Mouse (Mus musculus) CH12.LX (cell line): ENCODE measurements around the gene Adora1. TPM values are rescaled to one million over a fixed set of nuclear protein-coding genes. Genes with fewer than 3 reads are reported as not detected.

Experiments
- DNase-seq: peaks from one replicate; pipeline ENCODE4 v3.0.0-alpha.2; 2013; ENCODE audit errors: extremely low read depth
- H3K27ac ChIP-seq: 2 replicates; pipeline ENCODE4 v1.5.1; 2012; ENCODE audit warnings: low read depth, mild to moderate bottlenecking, control low read depth, moderate library complexity; ENCODE audit not compliant: insufficient read depth
- H3K27me3 ChIP-seq: replicated peaks from 2 replicates; pipeline ENCODE3; 2012; ENCODE audit warnings: inconsistent platforms
- H3K36me3 ChIP-seq, 2 experiments: replicated peaks in 1 of 2; 2 replicates each; pipeline versions ENCODE3 to v1.6.1; 2012; ENCODE audit warnings: inconsistent platforms in 1 of 2, low read length in 1 of 2, mild to moderate bottlenecking in 1 of 2, mixed read lengths in 1 of 2, moderate library complexity in 1 of 2; ENCODE audit not compliant: control insufficient read depth in 1 of 2, insufficient read depth in 1 of 2
- H3K4me1 ChIP-seq, 2 experiments: 2 replicates each; pipeline ENCODE4 v1.6.1; 2012; ENCODE audit warnings: inconsistent platforms in 1 of 2, moderate library complexity in 1 of 2; ENCODE audit not compliant: insufficient read depth in 2 of 2, control insufficient read depth in 1 of 2
- H3K4me2 ChIP-seq: 2 replicates; pipeline ENCODE4 v1.6.1; 2012; ENCODE audit warnings: low read depth, mild to moderate bottlenecking, control low read depth; ENCODE audit not compliant: poor library complexity, insufficient read depth, severe bottlenecking
- H3K4me3 ChIP-seq, 3 experiments: fragments of 150-350 bp in 1 of 3; sonication (generic) in 1 of 3; replicated peaks in 1 of 3; 2 replicates each; pipeline versions ENCODE3 to v1.5.1; 2011 to 2012; ENCODE audit warnings: low read depth in 2 of 3, low read length in 2 of 3, mild to moderate bottlenecking in 2 of 3, moderate library complexity in 2 of 3, control low read depth in 1 of 3, improper control_type of control experiment in 1 of 3, inconsistent platforms in 1 of 3, mixed read lengths in 1 of 3; ENCODE audit not compliant: poor library complexity in 1 of 3
- H3K79me2 ChIP-seq: replicated peaks from 2 replicates; pipeline ENCODE4 v1.6.1; 2012; ENCODE audit warnings: mild to moderate bottlenecking, moderate library complexity; ENCODE audit not compliant: control insufficient read depth, poor library complexity, insufficient read depth, severe bottlenecking; ENCODE audit errors: extremely low read depth
- H3K9ac ChIP-seq: 2 replicates; pipeline ENCODE4 v1.6.1; 2012; ENCODE audit warnings: low read depth, mild to moderate bottlenecking, control low read depth, moderate library complexity; ENCODE audit not compliant: insufficient read depth
- H3K9me3 ChIP-seq: replicated peaks from 2 replicates; pipeline ENCODE3; 2012; ENCODE audit warnings: low read length, inconsistent platforms, mixed read lengths
- BHLHE40 ChIP-seq: IDR thresholded peaks from 2 replicates; pipeline ENCODE4 v1.6.1; 2011; ENCODE audit warnings: mild to moderate bottlenecking, low read depth, low read length, improper control_type of control experiment
- CTCF ChIP-seq, 2 experiments: IDR thresholded peaks in 1 of 2; conservative IDR thresholded peaks in 1 of 2; 2 replicates each; pipeline ENCODE4 v1.5.1; 2011 to 2012; ENCODE audit warnings: low read depth in 2 of 2, low read length in 2 of 2, improper control_type of control experiment in 1 of 2, inconsistent platforms in 1 of 2, mild to moderate bottlenecking in 1 of 2, moderate library complexity in 1 of 2
- E2F4 ChIP-seq: IDR thresholded peaks from 2 replicates; pipeline ENCODE4 v1.6.1; 2011; ENCODE audit warnings: low read depth, low read length, improper control_type of control experiment; ENCODE audit not compliant: insufficient replicate concordance
- HCFC1 ChIP-seq: IDR thresholded peaks from 2 replicates; pipeline ENCODE4 v1.6.1; 2012; ENCODE audit warnings: low read depth, mild to moderate bottlenecking, inconsistent platforms, low read length, improper control_type of control experiment
- JUND ChIP-seq: conservative IDR thresholded peaks from 2 replicates; pipeline ENCODE4 v1.6.1; 2011; ENCODE audit warnings: low read depth, low read length, improper control_type of control experiment
- MEF2A ChIP-seq: IDR thresholded peaks from 2 replicates; pipeline ENCODE4 v1.6.1; 2014; ENCODE audit warnings: low read depth, mild to moderate bottlenecking, inconsistent platforms, low read length, improper control_type of control experiment, borderline replicate concordance
- NRF1 ChIP-seq: IDR thresholded peaks from 2 replicates; pipeline ENCODE4 v1.6.1; 2014; ENCODE audit warnings: low read depth, mild to moderate bottlenecking, inconsistent platforms, low read length, improper control_type of control experiment, moderate library complexity
- PAX5 ChIP-seq: IDR thresholded peaks from 2 replicates; pipeline ENCODE4 v1.6.1; 2012; ENCODE audit warnings: low read length, inconsistent platforms, mixed read lengths
- POLR2A ChIP-seq: IDR thresholded peaks from 2 replicates; pipeline ENCODE4 v1.6.1; 2011; ENCODE audit warnings: low read depth, mild to moderate bottlenecking, improper control_type of control experiment, low read length
- POLR2AphosphoS2 ChIP-seq: IDR thresholded peaks from 2 replicates; pipeline ENCODE4 v1.6.1; 2011; ENCODE audit warnings: low read depth, low read length, improper control_type of control experiment
- RCOR1 ChIP-seq: conservative IDR thresholded peaks from 2 replicates; pipeline ENCODE4 v1.6.1; 2012; ENCODE audit warnings: low read depth, mild to moderate bottlenecking, inconsistent platforms, low read length, improper control_type of control experiment
- SMC3 ChIP-seq: IDR thresholded peaks from 2 replicates; pipeline ENCODE4 v1.6.1; 2011; ENCODE audit warnings: low read depth, low read length, improper control_type of control experiment
- TCF12 ChIP-seq: IDR thresholded peaks from 2 replicates; pipeline ENCODE4 v1.6.1; 2014; ENCODE audit warnings: low read depth, mild to moderate bottlenecking, inconsistent platforms, low read length, improper control_type of control experiment
- ZNF384 ChIP-seq: IDR thresholded peaks from 2 replicates; pipeline ENCODE4 v1.6.1; 2012; ENCODE audit warnings: low read depth, low read length, improper control_type of control experiment, inconsistent platforms
- dilution Hi-C: fragments of 300-500 bp; cut with MboI; formaldehyde crosslinking; loops from 2 replicates; pipeline ENCODE4 v1.14.3; 2020; ENCODE audit warnings: low sequenced_read_pairs; ENCODE audit not compliant: extremely low pct_unique_long_range_greater_than_20kb, extremely low pct_ligation_motif_present
- in situ Hi-C: fragments of 300-500 bp; cut with MboI; formaldehyde crosslinking; loops from 3 replicates; pipeline ENCODE4 v1.14.3; 2019; ENCODE audit warnings: low sequenced_read_pairs, low pct_ligation_motif_present, low pct_unique_long_range_greater_than_20kb, mixed read lengths
- polyA plus RNA-seq: library from polyadenylated mRNA; unstranded; fragments of >175 nt; gene quantifications from 2 replicates; pipeline ENCODE4 v1.2.1, GENCODE M21; 2012; ENCODE audit warnings: low read depth; ENCODE audit not compliant: insufficient read length
- total RNA-seq, 2 experiments: library from RNA; depleted of rRNA; stranded (reverse); fragments of 300-350 nt in 1 of 2; fragments of >200 nt in 1 of 2; gene quantifications; 2 replicates each; pipeline ENCODE4 v1.2.3; 2012 to 2014

Adora1 gene
- total and polyA plus RNA-seq, 3 experiments = 0.20 TPM; not detected in 2

DNA sequence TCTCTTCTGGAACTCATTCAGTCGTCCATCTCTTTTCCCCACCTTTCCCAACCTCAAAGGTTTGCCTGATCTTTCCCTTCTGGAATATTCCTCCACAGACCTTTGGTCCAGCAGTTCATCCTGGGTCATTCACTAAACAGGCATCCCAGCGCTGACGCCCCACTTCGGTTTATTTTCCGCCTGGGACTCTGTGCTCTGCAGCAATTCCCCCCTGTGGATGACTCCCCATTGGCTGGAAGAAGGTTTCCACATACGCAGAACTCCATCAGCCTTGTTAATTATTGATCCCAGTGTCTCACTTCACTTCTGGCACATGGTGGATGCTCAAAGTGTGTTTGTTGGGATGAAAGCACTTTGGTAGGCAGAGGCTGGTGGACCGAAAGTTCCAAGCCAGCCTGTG, 71.8 kb downstream of the Adora1 start:
- H3K4me1 ChIP-seq = 0 out of 4 replicates have a peak, but pooled peaks cover 0 to 3% of the 10 kb centered on the region in 2 experiments
- in situ Hi-C loops (no loop called here), dilution Hi-C loops (no loop called here)
- no peaks in the 10 kb centered on the region for H3K79me2 ChIP-seq
- H3K27me3 ChIP-seq = no peaks in the 10 kb centered on the region
- TF ChIP-seq MEF2A (no peak), JUND (no peak), RCOR1 (no peak), HCFC1 (no peak), E2F4 (no peak), CTCF (conservative IDR thresholded peaks at IDR 0.05 in 1 of 2, IDR thresholded peaks at IDR 0.05 in 1 of 2; ENCODE audit: low read depth in 2 of 2, low read length in 2 of 2) (no peak), ZNF384 (no peak), POLR2AphosphoS2 (no peak), SMC3 (no peak), NRF1 (no peak), TCF12 (no peak)
- no peak overlapping the region for H3K9ac ChIP-seq
- H3K9me3 ChIP-seq = no peaks in the 10 kb centered on the region
- H3K27ac ChIP-seq = no peak overlapping the region
- H3K4me2 ChIP-seq = no peak overlapping the region
- DNase-seq = no peak
- H3K4me3 ChIP-seq = no peak overlapping the region
- H3K36me3 ChIP-seq = no peaks in the 10 kb centered on the region

DNA sequence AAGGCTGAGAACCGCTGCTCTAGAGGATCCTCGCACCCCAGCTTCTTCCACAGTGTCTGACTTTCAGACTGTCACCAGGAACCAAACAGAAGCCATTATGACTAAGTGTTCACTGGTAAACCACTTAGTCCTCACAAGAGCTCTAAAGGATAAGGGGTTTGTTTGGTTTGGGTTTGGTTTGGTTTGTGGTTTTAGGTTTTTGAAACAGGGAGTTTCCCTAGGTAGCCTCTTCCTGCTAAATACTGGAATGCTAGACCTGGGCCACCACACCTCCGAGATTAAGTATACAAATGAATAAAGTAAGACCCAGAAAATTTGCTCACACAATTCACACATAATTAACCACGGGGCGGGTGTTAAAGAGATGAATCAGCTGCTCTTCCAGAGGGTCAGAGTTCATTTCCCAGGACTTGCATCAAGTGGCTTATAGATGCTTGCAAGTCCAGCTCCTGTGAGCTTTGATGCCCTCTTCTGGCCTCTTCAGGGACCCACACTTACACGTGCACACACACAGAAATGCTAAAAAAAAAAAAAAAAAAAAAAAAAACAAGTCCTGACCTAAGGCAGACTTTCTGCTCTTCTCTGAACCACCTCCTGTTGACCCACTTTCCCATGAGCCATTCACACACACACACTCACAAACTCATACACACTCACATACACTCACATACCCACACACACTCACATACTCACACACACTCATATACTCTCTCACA, 72.6 kb downstream of the Adora1 start:
- in situ Hi-C loops (no loop called here), dilution Hi-C loops (no loop called here)
- H3K79me2 ChIP-seq = no peaks in the 10 kb centered on the region
- H3K4me1 ChIP-seq = no peaks in the 10 kb centered on the region
- no peak overlapping the region for H3K9ac ChIP-seq
- no peaks in the 10 kb centered on the region for H3K36me3 ChIP-seq
- DNase-seq = no peak
- H3K9me3 ChIP-seq = peaks cover 2% of the 10 kb centered on the region
- no peak overlapping the region for H3K27ac ChIP-seq
- no peak overlapping the region for H3K4me2 ChIP-seq
- H3K4me3 ChIP-seq = no peak overlapping the region
- TF ChIP-seq BHLHE40 (no peak), HCFC1 (no peak), PAX5 (no peak), ZNF384 (peak; percentile 59), SMC3 (no peak), E2F4 (no peak), POLR2A (no peak), JUND (no peak)
- H3K27me3 ChIP-seq = no peaks in the 10 kb centered on the region
